Comparison of ENCODE assay signal across 8 mouse cellular contexts in the genomic region with DNA sequence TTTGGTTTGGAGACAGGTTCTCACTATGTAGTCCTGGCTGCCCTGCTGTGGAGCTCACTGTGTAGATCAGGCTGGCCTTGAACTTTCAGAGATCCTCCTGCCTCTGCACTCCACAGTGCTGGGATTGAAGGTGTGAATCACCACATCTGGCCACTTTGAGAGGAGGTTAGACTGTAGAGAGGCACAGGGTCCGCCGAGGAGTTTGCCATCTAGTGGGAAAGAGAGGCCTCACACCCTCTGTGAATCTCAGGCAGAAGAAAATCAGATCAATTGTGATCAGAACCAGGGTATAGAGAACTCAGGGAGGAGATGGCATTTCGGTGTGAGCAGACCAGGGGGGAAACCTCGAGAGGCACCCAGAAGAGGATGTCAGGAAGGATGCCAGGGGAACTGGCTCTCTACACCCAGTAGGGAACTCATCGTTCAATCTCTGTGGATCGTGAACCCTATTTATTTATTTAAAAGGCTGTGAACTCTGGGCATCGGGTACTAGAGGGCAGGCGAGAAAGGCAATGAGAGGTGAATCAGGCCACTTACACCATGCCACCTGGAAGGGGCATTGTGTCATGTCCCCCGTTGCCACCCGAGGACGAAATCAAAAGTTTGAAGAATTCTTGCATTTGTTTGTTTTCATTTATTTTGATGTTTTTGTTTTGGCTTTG. TPM values are rescaled to one million over a fixed set of nuclear protein-coding genes. Genes with fewer than 3 reads are reported as not detected.
DNase-seq lines count a peak whose midpoint lies in the region; ATAC-seq and TF ChIP-seq lines count a peak whose summit lies in the region.

No protein-coding gene starts in this region.

- no peaks in the 10 kb centered on the region for H3K36me3 ChIP-seq in midbrain, postnatal 0 days (ENCODE audit: insufficient read depth, low read length)
- no peaks in the 10 kb centered on the region for H3K36me3 ChIP-seq in midbrain, embryonic 13.5 days

- ATAC-seq in midbrain, postnatal 0 days (ENCODE audit: low FRiP score) = no peak
- no peak for ATAC-seq in midbrain, embryonic 13.5 days
- ATAC-seq in megakaryocyte-erythroid progenitor cell, adult 5-6 weeks (replicated peaks; ENCODE audit: low FRiP score, low TSS enrichment, poor library complexity, severe bottlenecking) = no peak
- ATAC-seq in monocyte, adult 5-6 weeks (replicated peaks; ENCODE audit: insufficient number of reproducible peaks, low FRiP score, low TSS enrichment, poor library complexity, severe bottlenecking) = no peak

- H3K4me3 ChIP-seq in gastrocnemius, adult 2 months = no peak overlapping the region
- H3K4me3 ChIP-seq in midbrain, postnatal 0 days (ENCODE audit: low read depth, low read length) = no peak overlapping the region
- H3K4me3 ChIP-seq in midbrain, embryonic 13.5 days (replicated peaks) = no peak overlapping the region
- H3K4me3 ChIP-seq in olfactory bulb, adult 2 months (ENCODE audit: insufficient read depth, low read depth, low read length) = no peak overlapping the region

- TF ChIP-seq POLR2A in brain, embryonic 14.5 days (IDR thresholded peaks at IDR 0.05; ENCODE audit: borderline replicate concordance, extremely low read depth, insufficient read depth, insufficient read length, poor library complexity, severe bottlenecking) = no peak
- no peak for TF ChIP-seq POLR2A in olfactory bulb, adult 2 months (IDR thresholded peaks at IDR 0.05; ENCODE audit: insufficient read depth, low read depth, low read length)

- TF ChIP-seq CTCF in gastrocnemius, adult 2 months (IDR thresholded peaks at IDR 0.05) = peak; percentile 61
- peak; percentile 68 for TF ChIP-seq CTCF in midbrain, postnatal 0 days (IDR thresholded peaks at IDR 0.05)
- TF ChIP-seq CTCF in brain, embryonic 14.5 days (IDR thresholded peaks at IDR 0.05; ENCODE audit: borderline replicate concordance, extremely low read depth, insufficient read depth, insufficient read length) = peak; percentile 54; the same call in 1 of the 2 replicates
- 0 out of 2 replicates have a peak, but pooled peaks have one; percentile 16 for TF ChIP-seq CTCF in olfactory bulb, adult 2 months (IDR thresholded peaks at IDR 0.05; ENCODE audit: insufficient read depth, low read depth, low read length)

- H3K4me1 ChIP-seq in midbrain, postnatal 0 days (ENCODE audit: insufficient read depth, low read length) = no peaks in the 10 kb centered on the region
- peaks cover 18% of the 10 kb centered on the region for H3K4me1 ChIP-seq in midbrain, embryonic 13.5 days (replicated peaks)
- H3K4me1 ChIP-seq in olfactory bulb, adult 2 months (ENCODE audit: control insufficient read depth, insufficient read depth, low read length) = peaks cover 8% of the 10 kb centered on the region; the same call in 1 of the 2 replicates

- H3K27me3 ChIP-seq in midbrain, postnatal 0 days (ENCODE audit: insufficient read depth, low read length) = peaks cover 21% of the 10 kb centered on the region
- H3K27me3 ChIP-seq in midbrain, embryonic 13.5 days = peaks cover 41% of the 10 kb centered on the region

- DNase-seq in gastrocnemius, adult 2 months = no peak
- no peak for DNase-seq in gastrocnemius, postnatal 4 days (ENCODE audit: low spot score in 2 of 2)
- DNase-seq in midbrain, postnatal 0 days (ENCODE audit: low spot score) = no peak
- peak; percentile 4 for DNase-seq in brain, embryonic 14.5 days (ENCODE audit: low read depth)

- no peaks in the 10 kb centered on the region for H3K9me3 ChIP-seq in midbrain, postnatal 0 days (ENCODE audit: low read length)
- H3K9me3 ChIP-seq in midbrain, embryonic 13.5 days = no peaks in the 10 kb centered on the region

- WGBS in midbrain, postnatal 0 days = 63% methylated on average over 11 of the region's 11 CpGs
- WGBS in midbrain, embryonic 13.5 days = 68% methylated on average over 11 of the region's 11 CpGs
- WGBS in olfactory bulb, adult 2 months = 60% methylated on average over 11 of the region's 11 CpGs

- no peak overlapping the region for H3K9ac ChIP-seq in midbrain, postnatal 0 days (replicated peaks; ENCODE audit: low read length, poor library complexity, severe bottlenecking)
- H3K9ac ChIP-seq in midbrain, embryonic 13.5 days (replicated peaks) = no peak overlapping the region

- intact Hi-C loops in gastrocnemius, adult 2 months (cut with DNase I) = loop anchor here (5.0 kb wide), 1 partner anchor 87 kb away; no protein-coding TSS in a partner anchor

- no peak overlapping the region for H3K4me2 ChIP-seq in midbrain, postnatal 0 days (ENCODE audit: low read depth, low read length, poor library complexity, severe bottlenecking)
- no peak overlapping the region for H3K4me2 ChIP-seq in midbrain, embryonic 13.5 days (replicated peaks)

- no peak overlapping the region for H3K27ac ChIP-seq in gastrocnemius, adult 2 months
- no peak overlapping the region for H3K27ac ChIP-seq in midbrain, postnatal 0 days (ENCODE audit: low read depth, low read length)
- no peak overlapping the region for H3K27ac ChIP-seq in midbrain, embryonic 13.5 days
- no peak overlapping the region for H3K27ac ChIP-seq in olfactory bulb, adult 2 months (ENCODE audit: insufficient read depth, low read depth, low read length)

RNA-seq across cellular contexts. Expression of a gene that starts 14.4 kb away (rescaled TPM):
- 100 to 1,000 TPM in 1 of 2 experiments, 10 to 100 TPM in 1; 64.8 to 100 TPM for total RNA-seq in gastrocnemius, adult 2 months (2021)
- 10 to 100 TPM; 13.8 to 24.6 TPM for total RNA-seq in gastrocnemius, postnatal 4 days (2021)
- total RNA-seq in midbrain, postnatal 0 days (2014; rRNA removed) = 0.38 and 1.2 TPM in 2 replicates
- 0.79 and 1.2 TPM in 2 replicates for polyA plus RNA-seq in midbrain, postnatal 0 days (2015; fragmentation: Nextera tagmentation; extraction: Ambion mirVana)
- polyA plus RNA-seq in midbrain, embryonic 13.5 days (2015; fragmentation: Nextera tagmentation; extraction: Ambion mirVana) = 1.2 and 1.6 TPM in 2 replicates
- 1.8 and 1.9 TPM in 2 replicates for polyA plus RNA-seq in brain, embryonic 14.5 days (2012; rRNA removed)
- polyA plus RNA-seq in olfactory bulb, adult 2 months (2012; ENCODE audit: insufficient read depth, insufficient read length, low replicate concordance, missing spikeins) = not detected in 2 replicates
- total RNA-seq in megakaryocyte-erythroid progenitor cell, adult 5-6 weeks (2014; fragmentation: Nextera tagmentation) = not detected in 2 replicates
- not detected in 2 replicates for total RNA-seq in megakaryocyte-erythroid progenitor cell, adult 5-6 weeks (2017)
- 0.57 to 4.5 TPM (median 1.1 TPM) in 3 replicates for total RNA-seq in monocyte, adult 5-6 weeks (2017)

RNA-seq across cellular contexts. Expression of a gene that starts 26.1 kb away (rescaled TPM):
- total RNA-seq in gastrocnemius, adult 2 months (2021) = under 1 TPM; 0.33 TPM
- 1 to 10 TPM; 3.2 to 4.1 TPM for total RNA-seq in gastrocnemius, postnatal 4 days (2021)
- total RNA-seq in midbrain, postnatal 0 days (2014; rRNA removed) = 95.4 and 107 TPM in 2 replicates
- polyA plus RNA-seq in midbrain, postnatal 0 days (2015; fragmentation: Nextera tagmentation; extraction: Ambion mirVana) = 31.2 and 32.0 TPM in 2 replicates
- polyA plus RNA-seq in midbrain, embryonic 13.5 days (2015; fragmentation: Nextera tagmentation; extraction: Ambion mirVana) = 24.0 and 32.1 TPM in 2 replicates
- polyA plus RNA-seq in brain, embryonic 14.5 days (2012; rRNA removed) = 63.2 and 75.0 TPM in 2 replicates
- polyA plus RNA-seq in olfactory bulb, adult 2 months (2012; ENCODE audit: insufficient read depth, insufficient read length, low replicate concordance, missing spikeins) = not detected in 2 replicates
- total RNA-seq in megakaryocyte-erythroid progenitor cell, adult 5-6 weeks (2014; fragmentation: Nextera tagmentation) = not detected in 2 replicates
- total RNA-seq in megakaryocyte-erythroid progenitor cell, adult 5-6 weeks (2017) = 0.38 TPM in 1 of 2 replicates, not detected in the other
- total RNA-seq in monocyte, adult 5-6 weeks (2017) = 0.43 TPM in 1 of 3 replicates, not detected in the others

RNA-seq across cellular contexts. Expression of a gene that starts 39.4 kb away (rescaled TPM):
- total RNA-seq in gastrocnemius, adult 2 months (2021) = 10 to 100 TPM; 25.8 to 26.2 TPM
- 10 to 100 TPM; 29.9 to 33.3 TPM for total RNA-seq in gastrocnemius, postnatal 4 days (2021)
- total RNA-seq in midbrain, postnatal 0 days (2014; rRNA removed) = 48.3 and 49.9 TPM in 2 replicates
- polyA plus RNA-seq in midbrain, postnatal 0 days (2015; fragmentation: Nextera tagmentation; extraction: Ambion mirVana) = 63.6 and 65.5 TPM in 2 replicates
- 89.8 and 103 TPM in 2 replicates for polyA plus RNA-seq in midbrain, embryonic 13.5 days (2015; fragmentation: Nextera tagmentation; extraction: Ambion mirVana)
- polyA plus RNA-seq in brain, embryonic 14.5 days (2012; rRNA removed) = 81.8 and 112 TPM in 2 replicates
- not detected in 2 replicates for polyA plus RNA-seq in olfactory bulb, adult 2 months (2012; ENCODE audit: insufficient read depth, insufficient read length, low replicate concordance, missing spikeins)
- total RNA-seq in megakaryocyte-erythroid progenitor cell, adult 5-6 weeks (2014; fragmentation: Nextera tagmentation) = 93.5 and 138 TPM in 2 replicates
- 68.0 and 104 TPM in 2 replicates for total RNA-seq in megakaryocyte-erythroid progenitor cell, adult 5-6 weeks (2017)
- total RNA-seq in monocyte, adult 5-6 weeks (2017) = 50.6 to 85.3 TPM (median 72.7 TPM) in 3 replicates

RNA-seq across cellular contexts. Expression of a gene that starts 40.1 kb away (rescaled TPM):
- 10 to 100 TPM; 25.0 to 30.2 TPM for total RNA-seq in gastrocnemius, adult 2 months (2021)
- total RNA-seq in gastrocnemius, postnatal 4 days (2021) = 10 to 100 TPM; 23.8 to 25.2 TPM
- 13.5 and 21.4 TPM in 2 replicates for total RNA-seq in midbrain, postnatal 0 days (2014; rRNA removed)
- polyA plus RNA-seq in midbrain, postnatal 0 days (2015; fragmentation: Nextera tagmentation; extraction: Ambion mirVana) = 52.5 and 52.8 TPM in 2 replicates
- 40.4 and 41.3 TPM in 2 replicates for polyA plus RNA-seq in midbrain, embryonic 13.5 days (2015; fragmentation: Nextera tagmentation; extraction: Ambion mirVana)
- polyA plus RNA-seq in brain, embryonic 14.5 days (2012; rRNA removed) = 34.8 and 35.9 TPM in 2 replicates
- not detected in 2 replicates for polyA plus RNA-seq in olfactory bulb, adult 2 months (2012; ENCODE audit: insufficient read depth, insufficient read length, low replicate concordance, missing spikeins)
- total RNA-seq in megakaryocyte-erythroid progenitor cell, adult 5-6 weeks (2014; fragmentation: Nextera tagmentation) = 15.7 and 16.1 TPM in 2 replicates
- 3.7 and 9.2 TPM in 2 replicates for total RNA-seq in megakaryocyte-erythroid progenitor cell, adult 5-6 weeks (2017)
- 3.8 to 6.5 TPM (median 5.5 TPM) in 3 replicates for total RNA-seq in monocyte, adult 5-6 weeks (2017)

RNA-seq across cellular contexts. Expression of a gene that starts 45.3 kb away (rescaled TPM):
- total RNA-seq in gastrocnemius, adult 2 months (2021) = 1 to 10 TPM; 8.8 to 9.1 TPM
- 10 to 100 TPM; 18.3 to 22.2 TPM for total RNA-seq in gastrocnemius, postnatal 4 days (2021)
- 28.6 and 62.9 TPM in 2 replicates for total RNA-seq in midbrain, postnatal 0 days (2014; rRNA removed)
- 8.9 and 10.0 TPM in 2 replicates for polyA plus RNA-seq in midbrain, postnatal 0 days (2015; fragmentation: Nextera tagmentation; extraction: Ambion mirVana)
- polyA plus RNA-seq in midbrain, embryonic 13.5 days (2015; fragmentation: Nextera tagmentation; extraction: Ambion mirVana) = 13.7 and 14.3 TPM in 2 replicates
- 11.5 and 14.1 TPM in 2 replicates for polyA plus RNA-seq in brain, embryonic 14.5 days (2012; rRNA removed)
- polyA plus RNA-seq in olfactory bulb, adult 2 months (2012; ENCODE audit: insufficient read depth, insufficient read length, low replicate concordance, missing spikeins) = not detected in 2 replicates
- total RNA-seq in megakaryocyte-erythroid progenitor cell, adult 5-6 weeks (2014; fragmentation: Nextera tagmentation) = 11.6 and 13.3 TPM in 2 replicates
- total RNA-seq in megakaryocyte-erythroid progenitor cell, adult 5-6 weeks (2017) = 19.8 and 20.4 TPM in 2 replicates
- total RNA-seq in monocyte, adult 5-6 weeks (2017) = 4.3 to 9.9 TPM (median 9.6 TPM) in 3 replicates

Comparison
In these comparisons a context has a peak if more than half of its experiments do, and no peak if none do; other contexts are left out.
1. CTCF ChIP-seq: peak in every context shown above with its lines; median percentile 68 in midbrain, postnatal 0 days; 61 in gastrocnemius, adult 2 months; 54 in brain, embryonic 14.5 days; 16 in olfactory bulb, adult 2 months.
2. RNA of a gene that starts 26.1 kb away (total RNA-seq): 95.4 to 107 TPM in midbrain, postnatal 0 days; 3.2 to 4.1 TPM in gastrocnemius, postnatal 4 days, 0.33 TPM in gastrocnemius, adult 2 months, 0.38 TPM in megakaryocyte-erythroid progenitor cell, adult 5-6 weeks and 0.43 TPM in monocyte, adult 5-6 weeks; every median in the first group is over 10 times any median in the second.